Mouse (Mus musculus) liver, embryonic 14.5 days (tissue): ENCODE results near the gene Ptprs.

Experiments
- CTCF ChIP-seq: IDR thresholded peaks from 2 replicates; pipeline ENCODE4 v1.5.1; 2016; ENCODE audit warnings: antibody characterized with exemption, low read depth, control low read depth
- EP300 ChIP-seq: IDR thresholded peaks from 2 replicates; pipeline ENCODE4 v1.6.1; 2016; ENCODE audit warnings: antibody characterized with exemption, low read depth

GRCm38 (mm10) chr17:56485926-56486325 is 9.6 kb upstream of the Ptprs start:
- TF ChIP-seq EP300 (no peak), CTCF (no peak)
